Mouse (Mus musculus) Patski (cell line): Measurements from ENCODE around the gene Kcnh4. TPM values are rescaled to one million over a fixed set of nuclear protein-coding genes. Genes with fewer than 3 reads are reported as not detected.
"Not testable (repeated sequence)": the region's sequence is repeated elsewhere in the genome, so short reads cannot be mapped to it uniquely, and the experiment has no call there.

Experiments
- ATAC-seq: fragments of 100-300 bp; one replicate; pipeline ENCODE4 v1.8.0; 2021
- CTCF ChIA-PET: fragments of 350-600 bp; sonication (Branson Sonifier 250); formaldehyde crosslinking; loops from one replicate; lab custom pipeline; 2022; ENCODE audit warnings: inconsistent platforms; lab: Charles Lee
- POLR2A ChIA-PET: fragments of 350-600 bp; sonication (Branson Sonifier 250); formaldehyde crosslinking; loops from one replicate; lab custom pipeline; 2022; ENCODE audit warnings: antibody characterized with exemption, inconsistent platforms; lab: Charles Lee
- DNase-seq: peaks from one replicate; pipeline ENCODE4 v3.0.0-alpha.2; 2011; ENCODE audit warnings: low read depth, low spot score
- H3K27me3 ChIP-seq: fragments of 371-371 bp; one replicate; pipeline ENCODE4 v1.5.1; 2021
- CTCF ChIP-seq: fragments of 100-300 bp; IDR thresholded peaks from one replicate; pipeline ENCODE4 v1.5.1; 2021
- in situ Hi-C: fragments of 300-500 bp; cut with MboI; formaldehyde crosslinking; loops from 3 replicates; pipeline ENCODE4 v1.11.1; 2018; ENCODE audit warnings: low pct_unique_long_range_greater_than_20kb, mixed read lengths
- polyA plus RNA-seq: library from polyadenylated mRNA; unstranded; gene quantifications from one replicate; pipeline ENCODE4 v1.2.3, GENCODE M21; 2021

The Kcnh4 gene
- 0.01 TPM for polyA plus RNA-seq

- in situ Hi-C loops, result no loop called here
- H3K27me3 ChIP-seq, result peaks cover 35% of the 10 kb centered on the region
- no peak for ATAC-seq
- ChIA-PET CTCF (no interaction called here), POLR2A (no interaction called here)
- no peak for DNase-seq
- no peak for TF ChIP-seq CTCF
Measured at GRCm38 (mm10) chr11:100759611-100760233, at the start of gene Kcnh4. Gene Kcnh4, minus strand, starts transcription at chr11:100759942.

GRCm38 (mm10) chr11:100806380-100807305 is 46.9 kb upstream of the Kcnh4 start:
- ChIA-PET POLR2A (no interaction called here), CTCF (interaction anchor here (1.3 to 1.9 kb wide), 4 partner anchors 10 to 151 kb away, joined by 4 to 5 read pairs (median 4); no protein-coding TSS in a partner anchor)
- no peak for TF ChIP-seq CTCF
- in situ Hi-C loops, result no loop called here
- H3K27me3 ChIP-seq, result no peaks in the 10 kb centered on the region
- no peak for DNase-seq
- ATAC-seq, result peak; percentile 78

DNA sequence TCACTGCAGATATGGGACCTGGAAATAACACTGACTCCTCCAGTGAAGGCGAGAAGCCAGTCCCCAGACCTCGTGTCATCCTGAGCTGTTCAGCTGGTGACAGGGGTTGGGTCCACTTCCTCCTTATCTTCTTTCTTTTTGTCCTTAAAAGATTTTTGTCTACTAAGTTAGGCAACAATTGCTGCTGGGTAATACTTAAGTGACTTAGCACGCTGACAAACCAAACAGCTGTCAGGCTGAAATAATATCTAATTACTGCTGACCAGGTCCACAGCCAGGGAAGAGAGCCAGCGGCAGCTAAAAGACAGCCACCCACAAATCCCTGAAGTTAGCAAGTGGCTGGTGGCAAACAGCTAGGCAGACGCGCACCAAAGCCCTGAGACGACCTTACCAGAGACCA is 45.8 kb upstream of the Kcnh4 start:
- no peak for TF ChIP-seq CTCF
- ChIA-PET POLR2A (no interaction called here), CTCF (no interaction called here)
- H3K27me3 ChIP-seq, result no peaks in the 10 kb centered on the region
- in situ Hi-C loops, result no loop called here
- ATAC-seq (no peak), DNase-seq (no peak)

DNA sequence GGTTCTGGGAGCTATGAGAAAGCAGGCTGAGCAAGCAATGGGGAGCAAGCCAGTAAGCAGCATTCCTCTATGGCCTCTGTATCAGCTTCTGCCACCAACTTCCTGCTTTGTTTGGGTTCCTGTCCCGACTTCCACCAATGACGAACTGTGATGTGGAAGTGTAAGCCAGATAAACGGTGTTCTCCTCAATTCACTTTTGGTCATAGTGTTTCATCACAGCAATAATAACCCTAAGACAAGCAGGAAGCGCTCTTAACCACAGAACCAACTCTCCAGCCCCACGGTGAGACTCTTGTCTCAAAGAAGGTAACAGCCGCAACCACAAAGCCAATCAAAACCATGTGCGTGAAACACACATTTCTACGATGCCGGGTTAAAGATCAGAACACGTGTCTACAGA is 44.7 kb upstream of the Kcnh4 start:
- no peak for TF ChIP-seq CTCF
- H3K27me3 ChIP-seq, result no peaks in the 10 kb centered on the region
- CTCF ChIA-PET, result no interaction called here
- no peak for DNase-seq
- no peak for ATAC-seq
- in situ Hi-C loops, result no loop called here
- POLR2A ChIA-PET, result no interaction called here

GRCm38 (mm10) chr11:100799426-100799825 is 39.7 kb upstream of the Kcnh4 start:
- TF ChIP-seq CTCF, result no peak
- in situ Hi-C loops, result no loop called here
- ATAC-seq (no peak), DNase-seq (no peak)
- H3K27me3 ChIP-seq, result no peaks in the 10 kb centered on the region
- ChIA-PET POLR2A (no interaction called here), CTCF (interaction anchor here (1.0 kb wide), 2 partner anchors 8 to 12 kb away, joined by 3 to 4 read pairs; no protein-coding TSS in a partner anchor)

DNA sequence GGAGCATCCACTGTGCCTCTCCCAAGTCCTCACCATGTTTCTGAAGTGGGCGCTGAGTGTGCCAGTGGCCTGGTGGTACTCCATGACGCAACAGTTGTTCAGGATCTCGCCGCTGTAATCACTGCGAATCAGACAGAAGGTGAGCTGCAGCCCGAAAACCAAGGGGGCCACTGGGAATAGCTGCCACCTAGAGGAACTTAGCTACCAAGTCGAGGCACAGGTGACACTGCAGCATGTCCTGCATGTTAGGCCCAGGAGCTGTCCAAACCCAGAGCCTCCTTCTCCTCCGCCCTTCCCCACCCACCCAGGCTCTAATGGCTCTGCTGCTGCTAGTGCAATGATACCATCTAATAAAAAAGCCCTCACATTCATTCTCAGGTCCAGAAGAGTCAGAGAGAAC is 36.8 kb upstream of the Kcnh4 start:
- in situ Hi-C loops, result no loop called here
- POLR2A ChIA-PET, result interaction anchor here (0.6 kb wide), 1 partner anchor 54 kb away, joined by 3 read pairs; the partner anchor contains the start of gene Stat5b
- CTCF ChIA-PET, result interaction anchor here (1.3 kb wide), 1 partner anchor 10 kb away, joined by 5 read pairs; no protein-coding TSS in a partner anchor

GRCm38 (mm10) chr11:100795386-100795785 is 35.6 kb upstream of the Kcnh4 start:
- no peaks in the 10 kb centered on the region for H3K27me3 ChIP-seq
- ChIA-PET CTCF (no interaction called here), POLR2A (no interaction called here)
- ATAC-seq, result no peak
- TF ChIP-seq CTCF, result no peak
- no peak for DNase-seq
- in situ Hi-C loops, result no loop called here

More for the DNA sequence above, 36.8 kb upstream of the Kcnh4 start:
- ATAC-seq (no peak), DNase-seq (no peak)
- H3K27me3 ChIP-seq, result no peaks in the 10 kb centered on the region
- TF ChIP-seq CTCF, result no peak

GRCm38 (mm10) chr11:100791457-100792049 is 31.8 kb upstream of the Kcnh4 start:
- ATAC-seq (peak; percentile 66), DNase-seq (no peak)
- no peaks in the 10 kb centered on the region for H3K27me3 ChIP-seq
- CTCF ChIA-PET, result no interaction called here
- POLR2A ChIA-PET, result interaction anchor here (0.6 kb wide), 1 partner anchor 59 kb away, joined by 3 read pairs; the partner anchor contains the start of gene Stat5b
- TF ChIP-seq CTCF, result no peak
- in situ Hi-C loops, result no loop called here

GRCm38 (mm10) chr11:100790644-100791043 is 30.9 kb upstream of the Kcnh4 start:
- ATAC-seq, in situ Hi-C loops, DNase-seq, H3K27me3 ChIP-seq: not testable (repeated sequence)
- ChIA-PET POLR2A (interaction anchor here (0.7 kb wide), 1 partner anchor 10 kb away, joined by 3 read pairs; no protein-coding TSS in a partner anchor), CTCF (interaction anchor here (1.0 to 2.1 kb wide), 5 partner anchors 12 to 149 kb away, joined by 3 to 7 read pairs (median 4); partner anchors contain the start of gene Stat3)

DNA sequence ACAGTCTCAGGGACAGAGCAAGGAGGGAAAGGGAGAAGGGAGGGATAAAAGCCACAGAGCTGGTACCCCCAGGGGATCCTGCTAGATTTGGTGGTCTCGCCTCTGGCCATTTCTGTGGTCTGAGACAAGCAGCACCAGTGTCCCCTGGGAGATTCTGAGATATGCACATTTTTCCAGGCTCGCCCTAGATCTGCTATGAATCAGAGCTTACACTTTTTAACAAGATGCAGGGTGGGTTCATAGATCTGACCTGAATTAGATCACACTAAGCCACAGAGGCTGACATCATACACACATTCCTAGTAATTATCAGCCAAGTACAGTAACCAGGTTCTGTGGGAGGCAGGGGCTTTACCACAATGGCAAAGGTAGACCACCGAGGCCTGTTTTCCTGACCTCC is 30.0 kb upstream of the Kcnh4 start:
- in situ Hi-C loops, result no loop called here
- ATAC-seq, result peak; percentile 60
- CTCF ChIA-PET, result interaction anchor here (0.7 to 2.1 kb wide), 7 partner anchors 11 to 150 kb away, joined by 3 to 7 read pairs (median 4); partner anchors contain the start of gene Stat3
- H3K27me3 ChIP-seq, result no peaks in the 10 kb centered on the region
- TF ChIP-seq CTCF, result no peak
- POLR2A ChIA-PET, result interaction anchor here (0.7 kb wide), 1 partner anchor 9 kb away, joined by 3 read pairs; no protein-coding TSS in a partner anchor
- DNase-seq, result no peak
